Mouse (Mus musculus): ENCODE results near the gene Gm42742. TPM values are rescaled to one million over a fixed set of nuclear protein-coding genes. Genes with fewer than 3 reads are reported as not detected.

Gm42742 gene
- total RNA-seq, 2 experiments from 2014 or later: 15.4 TPM; not detected in 1

Other genes starting within 250 kb of the Gm42742 start
Only the 30 nearest of the 32 such genes appear.
- gene Ppp4c, start 228.6 kb downstream of the Gm42742 start, total RNA-seq (2015): 186 and 196 TPM in 2 replicates
- 139 and 154 TPM in 2 replicates for gene Ppp4c, start 228.6 kb downstream of the Gm42742 start, total RNA-seq (2017)
- gene Fam57b, start 223.4 kb downstream of the Gm42742 start, total RNA-seq (2015): not detected in 2 replicates
- gene Fam57b, start 223.4 kb downstream of the Gm42742 start, total RNA-seq (2017): not detected in 2 replicates
- not detected in 2 replicates for gene 4930451I11Rik, start 189.5 kb downstream of the Gm42742 start, total RNA-seq (2015)
- gene 4930451I11Rik, start 189.5 kb downstream of the Gm42742 start, total RNA-seq (2017): not detected in 2 replicates
- not detected in 2 replicates for gene Doc2a, start 173.7 kb downstream of the Gm42742 start, total RNA-seq (2015)
- gene Doc2a, start 173.7 kb downstream of the Gm42742 start, total RNA-seq (2017): not detected in 2 replicates
- 14.6 and 22.0 TPM in 2 replicates for gene Hirip3, start 159.1 kb downstream of the Gm42742 start, total RNA-seq (2015)
- gene Hirip3, start 159.1 kb downstream of the Gm42742 start, total RNA-seq (2017): 147 and 164 TPM in 2 replicates
- 42.5 and 51.5 TPM in 2 replicates for gene Ino80e, start 158.7 kb downstream of the Gm42742 start, total RNA-seq (2015)
- gene Ino80e, start 158.7 kb downstream of the Gm42742 start, total RNA-seq (2017): 21.3 and 46.4 TPM in 2 replicates
- 14.3 and 19.0 TPM in 2 replicates for gene Taok2, start 136.4 kb downstream of the Gm42742 start, total RNA-seq (2015)
- gene Taok2, start 136.4 kb downstream of the Gm42742 start, total RNA-seq (2017): 26.8 and 32.0 TPM in 2 replicates
- gene Tmem219, start 98.2 kb downstream of the Gm42742 start, total RNA-seq (2015): 47.9 and 50.9 TPM in 2 replicates
- gene Tmem219, start 98.2 kb downstream of the Gm42742 start, total RNA-seq (2017): 44.9 and 45.5 TPM in 2 replicates
- gene Kctd13, start 92.2 kb downstream of the Gm42742 start, total RNA-seq (2015): 7.3 and 12.0 TPM in 2 replicates
- 10.9 and 19.0 TPM in 2 replicates for gene Kctd13, start 92.2 kb downstream of the Gm42742 start, total RNA-seq (2017)
- not detected in 2 replicates for gene Asphd1, start 71.5 kb downstream of the Gm42742 start, total RNA-seq (2015)
- not detected in 2 replicates for gene Asphd1, start 71.5 kb downstream of the Gm42742 start, total RNA-seq (2017)
- gene Sez6l2, start 70.5 kb downstream of the Gm42742 start, total RNA-seq (2015): 2.9 TPM in 1 of 2 replicates, not detected in the other
- 0.16 and 0.33 TPM in 2 replicates for gene Sez6l2, start 70.5 kb downstream of the Gm42742 start, total RNA-seq (2017)
- gene Cdipt, start 45.2 kb downstream of the Gm42742 start, total RNA-seq (2015): 46.1 and 48.5 TPM in 2 replicates
- gene Cdipt, start 45.2 kb downstream of the Gm42742 start, total RNA-seq (2017): 49.4 and 56.7 TPM in 2 replicates
- 4.9 and 6.6 TPM in 2 replicates for gene Cdiptos, start 45.0 kb downstream of the Gm42742 start, total RNA-seq (2015)
- 0.73 and 3.3 TPM in 2 replicates for gene Cdiptos, start 45.0 kb downstream of the Gm42742 start, total RNA-seq (2017)
- gene Mvp, start 6.5 kb downstream of the Gm42742 start, total RNA-seq (2015): 5.6 and 6.0 TPM in 2 replicates
- gene Mvp, start 6.5 kb downstream of the Gm42742 start, total RNA-seq (2017): 48.1 and 50.6 TPM in 2 replicates
- gene Pagr1b, start 4.6 kb downstream of the Gm42742 start, total RNA-seq (2015): 0.54 and 1.6 TPM in 2 replicates
- not detected in 2 replicates for gene Pagr1b, start 4.6 kb downstream of the Gm42742 start, total RNA-seq (2017)
- 40.7 and 62.5 TPM in 2 replicates for gene Pagr1a, start 3.7 kb downstream of the Gm42742 start, total RNA-seq (2015)
- 25.5 and 67.0 TPM in 2 replicates for gene Pagr1a, start 3.7 kb downstream of the Gm42742 start, total RNA-seq (2017)
- gene Prrt2, start 114 bp upstream of the Gm42742 start, total RNA-seq (2015): 0.20 and 1.8 TPM in 2 replicates
- 2.4 and 3.0 TPM in 2 replicates for gene Prrt2, start 114 bp upstream of the Gm42742 start, total RNA-seq (2017)
- 79.8 and 80.9 TPM in 2 replicates for gene Maz, start 5.9 kb upstream of the Gm42742 start, total RNA-seq (2015)
- gene Maz, start 5.9 kb upstream of the Gm42742 start, total RNA-seq (2017): 44.4 and 45.1 TPM in 2 replicates
- gene Kif22, start 21.4 kb upstream of the Gm42742 start, total RNA-seq (2015): 107 and 108 TPM in 2 replicates
- 85.9 and 105 TPM in 2 replicates for gene Kif22, start 21.4 kb upstream of the Gm42742 start, total RNA-seq (2017)
- 0.96 TPM in 1 of 2 replicates, not detected in the other for gene Zg16, start 66.2 kb upstream of the Gm42742 start, total RNA-seq (2015)
- gene Zg16, start 66.2 kb upstream of the Gm42742 start, total RNA-seq (2017): not detected in 2 replicates
- gene AI467606, start 70.3 kb upstream of the Gm42742 start, total RNA-seq (2015): 65.9 and 71.1 TPM in 2 replicates
- 46.6 and 49.2 TPM in 2 replicates for gene AI467606, start 70.3 kb upstream of the Gm42742 start, total RNA-seq (2017)
- gene Qprt, start 101.1 kb upstream of the Gm42742 start, total RNA-seq (2015): 2.0 and 3.3 TPM in 2 replicates
- gene Qprt, start 101.1 kb upstream of the Gm42742 start, total RNA-seq (2017): 1.1 and 2.8 TPM in 2 replicates
- 74.6 and 82.8 TPM in 2 replicates for gene Spn, start 116.7 kb upstream of the Gm42742 start, total RNA-seq (2015)
- gene Spn, start 116.7 kb upstream of the Gm42742 start, total RNA-seq (2017): 241 and 246 TPM in 2 replicates
- gene Cd2bp2, start 175.0 kb upstream of the Gm42742 start, total RNA-seq (2015): 16.1 and 19.0 TPM in 2 replicates
- 51.8 and 57.5 TPM in 2 replicates for gene Cd2bp2, start 175.0 kb upstream of the Gm42742 start, total RNA-seq (2017)
- gene Tbc1d10b, start 187.4 kb upstream of the Gm42742 start, total RNA-seq (2015): 27.0 and 27.4 TPM in 2 replicates
- gene Tbc1d10b, start 187.4 kb upstream of the Gm42742 start, total RNA-seq (2017): 59.8 and 74.2 TPM in 2 replicates
- 5.0 and 6.0 TPM in 2 replicates for gene Mylpf, start 187.8 kb upstream of the Gm42742 start, total RNA-seq (2015)
- gene Mylpf, start 187.8 kb upstream of the Gm42742 start, total RNA-seq (2017): 2.3 and 3.3 TPM in 2 replicates
- 2.9 and 3.1 TPM in 2 replicates for gene Zfp553, start 212.0 kb upstream of the Gm42742 start, total RNA-seq (2015)
- gene Zfp553, start 212.0 kb upstream of the Gm42742 start, total RNA-seq (2017): 5.9 and 9.7 TPM in 2 replicates
- gene Sept1, start 212.0 kb upstream of the Gm42742 start, total RNA-seq (2015): 36.2 and 36.8 TPM in 2 replicates
- gene Sept1, start 212.0 kb upstream of the Gm42742 start, total RNA-seq (2017): 31.2 and 42.7 TPM in 2 replicates
- gene Zfp771, start 223.2 kb upstream of the Gm42742 start, total RNA-seq (2015): 0.96 and 1.8 TPM in 2 replicates
- gene Zfp771, start 223.2 kb upstream of the Gm42742 start, total RNA-seq (2017): 0.28 and 0.73 TPM in 2 replicates
- 32.1 and 45.3 TPM in 2 replicates for gene Dctpp1, start 239.6 kb upstream of the Gm42742 start, total RNA-seq (2015)
- 23.3 and 31.0 TPM in 2 replicates for gene Dctpp1, start 239.6 kb upstream of the Gm42742 start, total RNA-seq (2017)

Measured in megakaryocyte, adult 5-6 weeks (primary cell).